Mouse (Mus musculus) liver, postnatal 0 days (tissue): Measurements from ENCODE around the gene Tbx2.

Experiments used
- CTCF ChIP-seq: sonication (generic); IDR thresholded peaks from 2 replicates; pipeline ENCODE4 v1.5.1; 2016; ENCODE audit warnings: antibody characterized with exemption, low read depth
- EP300 ChIP-seq: IDR thresholded peaks from 2 replicates; pipeline ENCODE4 v1.6.1; 2016; ENCODE audit warnings: antibody characterized with exemption, low read depth, mild to moderate bottlenecking

DNA sequence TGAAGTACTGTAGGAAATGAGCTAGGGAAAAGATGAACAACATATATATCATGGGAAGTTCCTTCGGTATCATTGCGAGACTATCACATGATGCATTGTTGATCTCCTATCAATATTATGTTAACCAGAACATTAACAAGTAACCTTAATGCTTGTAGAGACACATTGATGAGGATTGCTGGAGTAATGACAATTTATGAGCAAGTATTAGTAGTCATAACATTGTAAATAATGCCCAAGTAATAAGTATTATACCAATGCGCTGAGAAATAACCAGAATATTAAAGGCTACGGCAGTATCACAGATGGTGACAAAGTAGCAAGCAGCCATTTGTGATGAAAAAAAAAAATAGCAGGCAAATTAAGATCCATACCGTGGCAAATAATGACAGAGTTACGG, 54.9 kb downstream of the Tbx2 start:
- TF ChIP-seq CTCF (no peak), EP300 (no peak)
